Mouse (Mus musculus): Measurements from ENCODE around the gene Gm20929. TPM values are rescaled to one million over a fixed set of nuclear protein-coding genes. Genes with fewer than 3 reads are reported as not detected.

Gene Gm20929
- total RNA-seq (2023) = not detected

DNA sequence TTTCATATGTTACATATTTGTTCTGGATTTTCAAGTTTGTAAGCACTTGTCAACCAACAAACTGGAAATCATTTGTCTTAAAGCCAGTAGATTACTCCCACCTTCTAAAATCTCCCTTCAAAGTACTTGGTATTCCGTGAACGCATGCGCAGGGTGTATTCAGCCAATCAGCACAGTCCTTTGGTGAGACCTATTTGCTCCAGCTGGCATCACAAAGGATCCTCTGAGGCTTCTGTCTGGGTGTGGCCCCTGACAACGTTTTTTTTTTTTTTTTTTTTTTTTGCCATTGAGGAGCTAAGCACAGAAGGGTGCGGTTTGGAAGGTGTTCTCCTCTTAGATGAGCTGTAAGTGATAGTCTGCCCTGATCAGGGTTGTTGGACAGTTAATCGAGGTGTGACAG, at the start of gene Gm20929:
Gene Gm20929, plus strand, starts transcription at position 301 of the 400 bp plus-strand sequence.

